Mouse (Mus musculus): Measurements from ENCODE around the gene Vmn1r87.

DNA sequence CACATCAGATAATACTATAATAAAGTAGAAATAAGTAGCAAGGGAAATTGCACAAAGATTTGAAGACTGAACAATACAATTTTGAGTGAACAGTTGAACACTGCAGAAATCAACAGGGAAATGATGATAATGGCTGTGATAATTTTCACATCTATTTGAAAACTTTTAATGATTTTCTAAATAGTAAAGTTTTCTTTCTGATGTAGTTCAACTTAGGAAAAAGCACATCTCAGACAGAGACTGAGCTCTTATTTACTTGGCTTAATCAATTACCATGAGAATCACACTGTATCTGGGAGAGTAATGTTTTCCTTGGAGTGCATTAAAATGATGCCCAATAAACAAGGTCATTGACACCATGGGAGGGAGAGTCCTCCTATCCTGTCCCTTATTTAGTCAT is 19.3 kb upstream of the Vmn1r87 start, which contains the start of gene Vmn1r88:
- TF ChIP-seq POLR2A (IDR thresholded peaks at IDR 0.05; ENCODE audit: low read depth, low read length), result no peak
- TF ChIP-seq CTCF (IDR thresholded peaks at IDR 0.05; ENCODE audit: extremely low read depth, insufficient read depth, insufficient read length, insufficient replicate concordance), result no peak

Measured in spleen, adult 2 months (tissue).